Mouse (Mus musculus) limb, embryonic 10.5 days (tissue): ENCODE measurements around the gene Cd44. TPM values are rescaled to one million over a fixed set of nuclear protein-coding genes. Genes with fewer than 3 reads are reported as not detected.

Experiments
- polyA plus RNA-seq: library from polyadenylated mRNA; unstranded; fragments of >200 nt; fragmentation: Nextera tagmentation; extraction: Ambion mirVana; gene quantifications from 2 replicates; pipeline ENCODE4 v1.2.1, GENCODE M21; 2016

Cd44 gene
- polyA plus RNA-seq, 1 experiment from 2014 or later = 3.4 TPM

Other genes starting within 250 kb of the Cd44 start
- 0.09 and 0.38 TPM in 2 replicates for gene Slc1a2, start 243.0 kb downstream of the Cd44 start, polyA plus RNA-seq
- 39.9 and 41.0 TPM in 2 replicates for gene Pdhx, start 171.8 kb upstream of the Cd44 start, polyA plus RNA-seq
- gene Apip, start 172.0 kb upstream of the Cd44 start, polyA plus RNA-seq = 73.4 and 79.6 TPM in 2 replicates